Mouse (Mus musculus): ENCODE data around the gene Elac2.

GRCm38 (mm10) chr11:64968939-64969342, 9.9 kb upstream of the Elac2 start:
- no peak for TF ChIP-seq POLR2A (IDR thresholded peaks at IDR 0.05; ENCODE audit: borderline replicate concordance, extremely low read depth, insufficient read depth, insufficient read length, poor library complexity, severe bottlenecking)
- TF ChIP-seq CTCF (IDR thresholded peaks at IDR 0.05; ENCODE audit: borderline replicate concordance, extremely low read depth, insufficient read depth, insufficient read length): no peak

Measured in brain, embryonic 14.5 days (tissue).